Mouse (Mus musculus) layer of hippocampus, adult 8-10 months (tissue): ENCODE data around the gene Rbfox1. TPM values are rescaled to one million over a fixed set of nuclear protein-coding genes. Genes with fewer than 3 reads are reported as not detected.
A peak's percentile ranks its signal among the peaks of the same experiment; 100 is the strongest.

Experiments
- DNase-seq, 2 experiments: peaks; one replicate each; pipeline ENCODE4 v3.0.0; 2022; ENCODE audit warnings: low spot score in 2 of 2
- total RNA-seq, 4 experiments: library from RNA; stranded (reverse); gene quantifications; 2 replicates each; pipeline ENCODE4 v1.2.4; 2022

Rbfox1 gene
- total RNA-seq, 4 experiments from 2014 or later = 328 to 354 (median 345) TPM

DNA sequence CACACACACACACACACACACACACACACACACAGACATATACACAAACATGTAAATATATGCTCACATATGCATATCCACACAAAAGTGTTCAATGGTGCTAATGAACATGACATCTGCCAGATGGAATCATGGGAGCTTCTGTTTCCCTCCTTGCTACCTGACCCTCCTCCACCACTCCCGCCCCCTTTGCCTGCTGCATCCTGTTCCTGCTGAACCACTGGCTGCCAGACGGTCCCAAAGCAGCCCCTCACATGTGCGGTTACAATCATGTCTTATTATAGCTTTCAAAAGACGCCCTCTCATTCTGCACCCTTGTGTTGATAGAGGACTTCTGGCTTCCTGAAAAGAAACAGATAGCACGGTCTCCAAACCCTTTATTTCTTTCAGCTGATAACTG lies 563.1 kb downstream of the Rbfox1 start:
- peak; percentile 25 to 32 for DNase-seq

DNA sequence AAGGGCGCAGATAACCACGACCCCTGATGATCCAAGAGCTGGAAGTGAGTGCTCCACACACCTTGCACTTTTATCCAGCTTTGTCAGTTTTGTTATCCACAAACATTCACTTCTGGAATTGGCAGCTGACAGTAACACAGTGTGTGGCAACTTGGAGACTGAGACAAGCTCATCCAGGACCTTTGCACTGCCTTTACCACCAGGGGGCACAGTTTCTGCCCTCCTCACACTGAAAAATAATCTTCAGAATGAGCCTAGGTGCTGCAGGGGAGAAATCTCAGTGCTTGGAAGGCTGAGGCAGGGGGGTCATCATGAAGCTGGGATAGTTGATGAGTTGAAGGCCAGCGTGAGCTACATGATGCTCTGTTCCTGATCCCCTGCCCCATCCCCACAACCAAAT lies 570.2 kb downstream of the Rbfox1 start:
- DNase-seq = no peak

DNA sequence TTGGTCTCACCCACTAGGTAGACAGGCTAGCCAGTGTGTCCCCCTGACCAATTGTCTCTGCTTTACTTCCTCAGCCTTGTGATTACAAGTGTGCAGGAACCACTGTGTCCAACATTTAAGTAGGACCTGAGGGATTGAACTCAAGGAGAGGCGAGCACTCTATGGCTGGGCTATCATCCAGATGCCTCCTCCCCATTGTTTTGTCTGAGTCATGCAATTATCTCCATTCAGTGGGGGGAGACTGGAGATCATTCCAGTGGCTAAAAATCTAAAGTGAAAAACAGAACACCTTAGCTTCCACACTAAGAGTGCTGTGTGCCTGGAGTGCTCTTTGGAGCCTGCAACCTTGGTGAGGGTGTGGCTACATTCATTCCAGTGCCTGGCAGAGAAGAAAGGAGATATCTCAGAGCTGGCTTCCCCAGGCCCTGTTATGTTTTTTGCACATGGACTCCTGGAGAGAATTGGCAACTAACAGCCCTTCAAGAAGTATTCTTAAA lies 594.0 kb downstream of the Rbfox1 start:
- no peak for DNase-seq

DNA sequence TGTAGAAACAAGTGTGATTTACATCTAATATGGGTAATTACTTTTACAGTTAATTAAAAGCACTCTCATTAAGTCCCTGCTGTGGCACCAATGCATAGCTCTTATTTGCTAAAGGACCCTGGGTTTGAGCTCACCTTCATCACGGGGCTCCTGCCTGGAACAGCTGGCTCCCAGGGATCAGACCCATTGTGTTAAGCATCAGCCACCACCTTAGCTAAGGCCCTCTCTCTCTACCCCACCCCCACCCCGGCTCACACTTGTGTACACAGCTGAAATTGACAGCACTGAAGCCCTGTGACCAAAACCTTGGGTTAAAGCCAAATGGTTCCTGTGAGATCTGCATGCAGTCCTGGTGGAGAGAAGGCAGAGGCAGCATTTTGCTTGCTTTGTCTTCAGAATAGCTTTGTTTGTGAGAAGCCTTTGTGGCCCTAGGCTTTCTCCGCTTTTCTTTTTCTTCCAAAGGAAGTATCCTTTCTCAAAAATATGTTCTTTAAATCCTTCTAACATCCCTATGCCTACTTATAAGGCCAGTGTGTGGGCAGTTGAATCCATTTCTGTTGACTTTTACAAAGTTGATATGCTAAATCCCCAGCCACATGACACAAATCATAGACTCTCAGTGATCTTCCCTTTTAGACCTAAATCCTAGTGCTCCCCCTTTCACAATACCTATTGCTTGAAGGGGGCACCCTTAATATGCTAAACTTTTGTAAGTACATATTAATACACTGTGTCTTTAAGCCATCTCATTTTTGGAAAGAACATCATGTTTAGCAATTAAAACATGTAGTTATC lies 594.7 kb downstream of the Rbfox1 start:
- no peak for DNase-seq

DNA sequence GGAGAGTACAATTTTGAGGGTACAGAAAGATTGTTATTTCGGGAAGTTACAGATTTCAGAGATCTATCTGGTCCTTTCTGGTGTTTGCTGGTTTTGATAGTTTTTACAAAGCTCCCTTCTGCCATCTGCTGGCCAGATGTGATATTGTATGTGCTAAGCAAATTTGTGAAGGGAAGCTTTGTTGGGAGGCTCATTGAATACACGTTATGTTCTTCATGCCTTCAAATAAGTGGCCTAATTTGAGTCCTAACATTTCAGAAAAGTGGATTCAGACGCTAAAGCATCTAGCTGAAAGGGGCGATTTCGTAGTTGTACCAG lies 595.2 kb downstream of the Rbfox1 start:
- DNase-seq = peak; percentile 74 to 89

DNA sequence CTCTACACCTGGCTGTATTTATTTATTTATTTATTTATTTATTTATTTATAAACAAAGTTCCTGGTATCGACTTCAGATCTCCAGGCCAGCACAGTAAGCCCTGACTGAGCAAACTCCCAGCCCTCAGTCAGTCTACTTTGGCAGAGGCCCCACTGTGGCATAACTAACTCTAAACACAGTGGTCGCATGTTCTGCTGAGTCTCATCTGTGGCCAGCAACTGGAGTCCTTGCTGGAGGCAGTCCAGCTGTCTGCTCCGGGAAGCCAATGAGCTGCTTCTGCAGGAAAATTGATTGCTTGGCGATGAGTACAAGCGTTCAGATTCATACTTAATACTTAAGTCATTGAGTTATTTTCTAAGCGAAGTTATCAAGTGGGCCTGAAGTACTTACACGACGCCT lies 598.5 kb downstream of the Rbfox1 start:
- no peak for DNase-seq

DNA sequence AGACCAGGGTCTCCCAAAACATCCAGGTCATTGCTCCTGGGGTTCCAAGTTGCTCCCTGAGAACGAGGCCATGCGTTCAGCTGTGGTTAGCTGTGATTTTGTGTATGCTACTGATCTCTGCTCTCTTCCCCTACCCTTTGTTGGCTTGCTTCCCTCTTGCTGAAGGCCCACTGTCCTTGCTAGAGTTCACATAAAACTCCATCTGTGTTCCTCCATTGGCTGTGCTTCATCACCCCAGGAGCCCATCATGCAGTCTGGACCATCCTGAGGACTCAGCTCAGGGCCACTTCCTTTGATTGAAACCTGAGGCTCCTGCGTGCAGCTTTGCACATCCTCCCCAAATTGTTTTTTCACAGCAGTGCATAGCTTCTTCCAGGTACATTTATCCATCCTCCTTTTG lies 600.5 kb downstream of the Rbfox1 start:
- DNase-seq = no peak

DNA sequence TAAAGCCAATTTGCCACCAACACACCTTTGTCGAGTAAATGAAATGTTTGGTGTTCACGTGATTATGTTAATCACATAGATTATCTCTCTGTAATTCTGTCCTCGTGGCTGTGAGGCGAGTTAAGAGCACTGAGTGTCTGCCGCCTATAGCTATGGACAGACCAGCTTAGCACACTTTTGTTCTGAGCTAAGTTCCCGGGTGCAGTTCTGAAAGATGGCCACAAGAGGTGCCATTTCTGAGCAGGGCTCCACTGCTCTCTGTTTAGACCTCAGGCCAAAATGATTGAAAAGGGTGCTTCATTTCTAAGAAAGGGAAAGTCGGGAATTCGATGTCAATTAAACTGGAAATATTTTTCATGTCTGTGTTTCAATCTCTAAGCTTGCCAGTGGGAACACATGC lies 617.1 kb downstream of the Rbfox1 start:
- DNase-seq = no peak

DNA sequence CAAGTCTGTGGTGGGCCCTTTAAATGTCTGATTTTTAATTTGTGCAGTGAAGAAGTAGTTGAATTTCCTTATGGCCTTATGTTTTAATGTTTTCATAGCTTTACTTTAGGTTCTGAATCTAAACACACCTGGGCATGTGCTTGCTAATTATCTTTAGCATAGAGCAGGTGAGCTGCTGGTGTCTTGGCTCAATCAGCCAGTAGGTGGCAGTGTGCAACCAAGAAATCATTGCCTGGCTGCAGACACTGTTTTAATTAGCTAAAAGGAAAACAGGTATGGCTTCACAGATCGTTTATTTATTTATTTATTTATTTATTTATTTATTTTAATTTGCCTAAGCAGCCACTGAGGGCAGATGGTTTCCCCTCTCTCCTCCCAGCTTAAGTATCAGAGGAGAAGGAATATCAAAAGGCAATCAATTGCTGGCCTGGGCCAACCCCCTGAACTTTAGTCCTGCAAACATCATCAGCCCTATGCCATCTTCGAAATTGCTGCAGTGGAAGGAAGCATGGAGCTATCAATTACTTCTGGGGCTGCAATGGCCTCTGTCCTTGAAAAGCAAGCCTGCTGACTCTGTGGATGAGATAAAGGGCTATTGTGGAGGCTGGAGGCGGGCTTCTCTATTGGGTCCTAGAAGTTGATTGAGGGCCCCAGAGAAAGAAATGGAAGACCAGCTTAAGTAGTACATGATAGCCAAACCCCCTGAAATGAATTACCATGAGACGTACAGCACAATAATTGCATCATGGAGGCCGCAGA lies 618.6 kb downstream of the Rbfox1 start:
- DNase-seq = peak; percentile 48 to 57

DNA sequence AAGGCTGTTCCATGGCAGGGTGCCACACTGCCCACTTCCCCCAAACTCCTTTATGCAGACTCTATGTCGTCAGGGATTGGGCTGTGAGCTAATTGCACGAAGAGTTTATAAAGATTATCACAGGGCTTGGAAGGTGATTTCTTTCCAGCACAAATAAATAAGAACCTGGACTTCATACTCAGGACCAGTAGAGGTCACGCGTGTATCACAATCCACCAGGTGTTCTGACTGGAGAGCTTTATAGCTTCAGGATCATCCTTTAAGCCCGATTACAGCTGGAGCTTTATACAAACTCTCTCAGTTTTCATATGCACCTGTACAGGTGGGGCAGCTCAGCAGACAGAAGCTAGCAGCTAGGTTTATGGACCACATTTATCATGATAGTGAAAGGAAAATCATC lies 623.8 kb downstream of the Rbfox1 start:
- DNase-seq = no peak

DNA sequence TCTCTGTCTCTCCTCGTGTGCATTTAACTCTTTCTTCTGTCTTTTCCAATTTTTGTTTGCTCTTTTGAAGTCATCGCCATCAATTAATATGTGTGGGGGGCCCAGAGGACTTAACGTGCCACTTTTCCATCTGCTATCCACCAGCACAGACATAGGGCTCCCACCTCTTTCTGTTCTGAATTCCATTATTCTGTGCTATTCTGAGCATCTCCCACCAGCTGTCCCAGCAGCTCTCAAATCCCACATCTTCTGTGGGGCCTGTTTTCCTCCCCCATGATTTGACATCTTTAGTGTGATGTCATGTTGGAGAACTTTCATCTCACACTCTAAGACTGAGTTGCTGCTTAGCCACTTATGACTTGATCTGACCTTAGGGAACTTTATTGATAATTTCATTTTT lies 634.3 kb downstream of the Rbfox1 start:
- DNase-seq = peak; percentile 42 to 69

DNA sequence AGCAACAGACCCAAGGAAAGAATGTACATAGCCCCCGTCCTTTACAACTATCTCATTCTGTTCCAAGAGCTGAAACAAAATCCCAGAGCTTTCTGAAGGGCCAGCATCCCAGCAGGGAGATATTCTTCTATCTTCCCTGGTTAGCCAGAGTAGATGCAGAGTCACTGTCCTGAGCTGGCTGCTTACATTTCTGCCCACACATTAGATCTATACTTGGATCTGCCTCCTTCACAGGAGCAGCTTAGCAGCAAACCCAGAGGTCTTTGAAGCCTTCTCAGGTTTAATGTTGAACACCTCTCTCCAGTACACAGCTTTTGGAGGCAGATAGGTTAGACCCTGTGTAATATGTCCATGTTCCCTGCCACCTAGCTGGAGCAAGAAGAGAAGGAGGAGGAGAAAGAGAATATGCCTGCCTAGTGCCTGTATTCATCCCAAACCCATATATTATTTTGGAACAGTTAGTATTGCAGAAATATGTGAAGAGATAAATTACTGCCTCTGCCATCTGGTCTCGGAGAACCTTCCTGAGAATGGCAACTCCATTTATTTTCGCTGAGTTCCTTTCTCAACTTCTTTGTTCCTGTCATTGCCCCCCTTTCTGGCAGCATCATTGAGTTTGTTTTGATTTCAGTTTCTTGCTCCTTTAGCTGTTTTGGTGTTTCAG lies 640.5 kb downstream of the Rbfox1 start:
- no peak for DNase-seq

DNA sequence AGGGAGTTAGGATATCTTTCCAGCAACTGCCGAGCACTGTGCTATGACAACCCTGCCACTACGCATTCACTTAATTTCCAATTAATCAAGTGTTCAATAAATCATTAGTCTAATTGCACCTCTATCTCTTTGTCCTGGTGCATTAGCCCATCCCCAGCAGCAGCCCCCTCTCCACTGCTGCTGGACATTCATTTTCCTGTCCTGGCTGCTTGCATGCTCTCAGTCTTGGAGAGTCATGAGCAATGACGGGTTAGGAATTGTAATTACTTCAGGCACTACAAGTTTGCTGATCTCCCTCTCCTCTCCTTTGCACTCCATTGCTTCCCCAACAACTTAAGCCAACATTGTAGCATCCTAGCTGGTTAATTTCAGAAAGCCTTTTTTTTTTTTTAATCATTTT lies 646.3 kb downstream of the Rbfox1 start:
- DNase-seq = no peak

DNA sequence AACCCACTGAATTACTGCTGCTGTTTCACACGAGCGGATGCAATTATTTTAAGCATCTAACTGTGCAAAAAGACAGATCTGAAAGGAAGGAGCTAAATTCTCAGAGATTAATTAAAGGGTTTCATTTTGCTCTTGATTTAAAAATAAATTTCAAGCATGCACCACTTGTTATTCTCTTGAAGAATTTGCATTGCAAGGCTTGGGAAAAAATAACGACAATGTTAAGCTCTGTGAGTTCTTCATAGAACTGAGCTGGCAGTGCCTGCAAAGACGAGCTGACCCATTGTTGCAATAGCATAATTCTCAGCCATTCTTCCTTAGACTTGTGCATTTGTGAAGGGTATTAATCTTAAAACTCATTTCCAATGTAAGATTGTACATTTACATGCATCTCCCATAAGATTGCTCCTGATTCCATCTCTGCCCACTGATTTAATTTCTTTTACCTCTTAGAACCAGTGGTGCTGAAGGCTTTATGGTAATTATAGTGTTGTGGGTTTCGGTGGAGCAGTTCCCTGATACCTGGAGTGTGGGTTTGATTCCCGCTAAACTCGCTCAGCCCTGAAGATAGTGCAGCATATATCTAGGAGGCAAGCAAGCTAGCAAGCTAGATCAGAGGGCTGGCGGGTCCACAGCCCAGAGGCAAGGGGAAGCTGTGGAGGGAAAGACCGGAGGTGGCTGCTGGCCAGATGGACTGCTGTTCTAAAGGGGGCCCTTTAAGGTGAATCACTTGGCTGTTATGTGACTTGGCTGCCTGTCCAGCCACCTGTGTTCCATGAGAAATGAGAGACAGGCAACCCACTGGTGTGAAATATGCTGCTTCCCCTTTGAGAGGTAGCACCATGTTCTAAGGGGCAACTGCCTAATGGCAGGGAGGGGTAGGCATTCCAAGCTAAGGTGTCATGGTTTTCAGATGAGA lies 647.2 kb downstream of the Rbfox1 start:
- no peak for DNase-seq

DNA sequence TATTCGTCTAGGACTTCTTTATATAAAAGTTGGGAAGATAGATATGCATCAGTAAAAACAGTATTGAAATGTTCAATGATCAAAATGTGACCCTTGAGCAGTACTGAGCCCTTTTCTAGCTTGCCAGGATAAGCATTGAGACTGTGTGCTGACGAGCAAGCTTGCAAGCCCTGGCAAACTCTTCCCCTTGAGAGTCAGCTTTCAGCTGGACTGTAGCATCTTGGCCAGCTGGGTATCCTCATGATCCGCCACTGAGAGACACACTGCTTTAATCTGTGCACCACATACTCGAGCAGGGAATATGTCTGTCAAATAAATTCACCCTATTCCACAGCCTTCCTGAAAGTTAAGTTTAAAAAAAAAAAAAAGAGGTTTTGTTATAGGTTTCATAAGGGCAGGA lies 670.6 kb downstream of the Rbfox1 start:
- DNase-seq = no peak

DNA sequence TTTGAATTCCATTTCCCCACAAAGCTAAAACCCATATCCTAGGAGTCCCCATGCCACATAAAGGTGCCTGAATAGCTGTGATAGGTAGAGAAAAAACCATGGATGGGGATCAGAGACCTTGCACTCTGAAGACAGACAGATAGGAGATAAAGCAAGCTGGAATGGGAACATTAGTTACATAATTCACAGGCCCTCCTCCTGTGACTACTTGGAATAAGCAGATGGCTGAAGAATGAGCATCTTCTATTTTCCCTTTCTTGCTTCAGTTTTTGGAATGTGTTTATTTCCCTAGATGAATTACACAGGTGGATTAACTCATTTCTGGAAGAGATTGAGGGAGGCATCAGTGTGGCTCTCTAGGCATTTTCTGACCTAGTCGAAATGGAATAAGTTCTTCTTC lies 672.6 kb downstream of the Rbfox1 start:
- no peak for DNase-seq

DNA sequence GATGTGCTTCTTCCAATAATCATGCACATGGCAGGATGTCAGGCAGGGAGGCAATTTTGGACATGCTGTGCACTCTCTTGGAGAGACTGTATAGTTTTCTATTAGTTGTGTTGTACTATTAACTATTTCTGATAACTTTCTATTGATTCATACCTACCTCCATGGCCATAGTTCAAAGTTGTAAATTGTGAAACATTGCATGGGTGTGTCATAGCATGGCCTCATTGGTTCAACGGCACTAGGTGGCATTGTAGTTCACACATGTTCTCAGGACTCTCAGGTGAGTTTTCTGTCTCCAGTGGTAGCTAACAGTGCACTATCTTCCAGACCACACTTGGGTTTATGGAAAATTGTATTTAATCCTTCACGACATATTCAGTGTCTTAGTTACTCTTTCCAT lies 699.5 kb downstream of the Rbfox1 start:
- no peak for DNase-seq

DNA sequence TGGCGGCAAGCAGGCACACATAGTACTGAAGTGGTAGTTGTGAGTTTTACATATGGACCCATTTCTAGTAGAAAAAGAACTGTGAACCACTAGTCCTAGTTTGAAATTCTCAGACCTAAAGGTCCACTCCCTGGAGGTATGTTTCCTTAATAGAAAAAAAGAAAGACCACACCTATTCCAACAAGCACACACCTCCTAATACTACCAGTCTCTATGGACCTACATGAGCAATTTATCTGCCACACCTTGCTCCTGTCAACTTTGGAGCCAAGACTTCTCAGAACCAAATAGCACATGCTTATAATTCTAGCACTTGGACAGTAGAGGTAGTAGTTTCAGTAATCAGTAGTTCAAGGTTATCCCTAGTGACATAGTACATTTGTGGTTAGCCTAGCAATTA lies 700.0 kb downstream of the Rbfox1 start:
- no peak for DNase-seq

DNA sequence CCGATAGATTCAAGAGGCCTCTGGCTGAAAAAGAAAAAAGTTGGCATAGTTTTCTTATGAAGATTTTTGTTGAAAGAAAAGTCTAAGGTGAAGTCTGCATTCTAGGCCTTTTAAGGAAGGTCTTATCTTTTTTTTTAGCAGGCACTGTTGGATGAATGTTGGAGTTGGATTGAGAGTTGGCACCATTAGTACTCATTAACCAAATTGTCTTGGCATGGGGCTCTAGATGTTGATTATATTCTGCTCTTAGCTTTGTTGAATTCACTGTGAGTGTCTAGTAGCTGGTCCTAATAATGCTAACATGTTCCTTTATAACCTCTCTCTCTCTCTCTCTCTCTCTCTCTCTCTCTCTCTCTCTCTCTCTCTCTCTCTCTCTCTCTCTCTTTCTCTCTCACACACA lies 731.4 kb downstream of the Rbfox1 start:
- DNase-seq = no peak

DNA sequence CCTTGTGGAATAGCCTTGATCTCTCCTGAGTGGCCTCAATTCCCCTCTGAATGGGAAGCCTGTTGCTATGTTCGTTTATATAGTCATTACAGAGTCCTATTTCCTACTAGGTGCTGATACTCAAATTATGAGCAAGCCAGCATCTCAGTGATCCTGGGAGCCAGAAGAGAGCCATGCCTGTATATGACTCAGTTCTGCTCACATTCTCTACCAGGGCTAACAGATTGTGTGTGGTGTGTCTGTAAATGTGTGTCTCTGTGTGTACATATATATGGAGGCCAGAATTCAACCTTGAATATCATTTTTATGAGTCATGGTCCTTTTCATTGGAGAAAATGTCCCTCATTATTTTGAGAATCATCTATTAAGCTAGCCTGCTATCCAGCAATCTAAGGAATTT lies 755.2 kb downstream of the Rbfox1 start:
- no peak for DNase-seq

DNA sequence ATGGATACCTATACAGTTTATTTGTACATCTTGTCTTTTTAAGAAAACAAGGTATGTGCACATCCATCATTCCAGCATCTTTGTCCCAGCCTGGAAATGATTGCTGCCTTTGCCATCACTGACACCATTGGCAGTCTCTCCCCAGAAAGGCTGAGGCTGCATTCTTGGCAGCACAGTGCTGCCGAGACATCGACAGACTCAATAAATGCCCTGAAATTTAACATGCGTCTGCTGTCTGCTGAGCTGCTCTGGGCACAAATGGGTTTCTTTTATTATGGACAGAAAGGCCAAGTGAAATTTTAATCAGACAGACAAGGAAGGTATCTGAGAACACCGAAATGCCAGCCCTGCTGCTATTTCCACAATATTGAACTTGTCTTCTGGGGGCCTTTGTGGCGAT lies 761.8 kb downstream of the Rbfox1 start:
- DNase-seq = no peak
